Mouse (Mus musculus): ENCODE data around the gene Ddx20.
A peak's percentile ranks its signal among the peaks of the same experiment; 100 is the strongest.
"Not testable (repeated sequence)": the region's sequence is repeated elsewhere in the genome, so short reads cannot be mapped to it uniquely, and the experiment has no call there.

The Ddx20 gene

DNA sequence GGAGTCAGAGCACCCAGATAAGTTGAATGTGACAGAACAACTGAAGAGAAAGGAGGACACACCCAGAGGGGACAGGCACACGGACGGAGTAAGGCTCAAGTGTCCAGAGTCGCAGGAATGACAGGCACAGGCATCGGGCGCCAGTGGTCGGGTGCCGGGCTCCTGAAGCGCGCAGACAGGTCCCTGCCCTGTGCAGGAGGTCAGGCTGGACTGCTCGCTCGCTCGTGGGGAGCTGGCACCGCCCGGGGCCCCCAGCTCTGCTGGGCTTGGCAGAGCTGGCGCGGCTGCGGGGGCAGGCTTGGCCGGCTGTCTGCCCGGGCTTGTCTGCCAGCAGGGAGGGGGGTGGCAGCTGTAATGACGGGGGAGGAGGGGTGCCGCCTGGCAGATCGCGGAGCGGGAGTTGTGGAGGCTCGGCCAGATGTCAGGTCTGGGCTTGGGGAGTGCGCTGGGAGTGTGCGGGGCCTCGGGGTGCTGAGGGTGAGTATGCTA lies 17.7 kb upstream of the Ddx20 start:
- peak; percentile 37 to 42 for DNase-seq

- DNase-seq, result peak; percentile 71 to 76
Measured at GRCm38 (mm10) chr3:105704031-105705008, 16.9 kb upstream of the Ddx20 start, which contains the start of gene Inka2. TSS of gene Inka2 (plus strand) at chr3:105704599.

- DNase-seq, result no peak
Measured at GRCm38 (mm10) chr3:105703571-105703970, 16.2 kb upstream of the Ddx20 start.

DNA sequence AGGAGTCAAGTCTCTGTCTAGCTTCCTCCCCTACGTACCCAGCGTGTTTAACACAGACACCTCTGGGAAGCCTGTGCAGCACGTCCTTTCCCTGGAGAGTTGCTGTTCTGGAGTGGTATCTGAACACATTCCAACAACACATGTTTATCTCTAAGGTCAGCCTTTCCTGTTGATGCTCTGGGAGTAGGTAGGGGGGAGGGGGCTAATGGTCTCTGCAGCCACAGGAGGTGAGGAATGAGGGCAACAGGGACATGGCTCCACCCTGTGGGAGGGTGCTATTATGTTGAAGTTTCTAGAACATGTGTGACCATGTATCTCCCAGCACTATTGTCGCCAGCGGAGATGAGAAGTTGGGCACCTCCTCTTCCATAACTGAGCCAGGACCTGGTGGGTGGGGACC lies 14.0 kb upstream of the Ddx20 start:
- DNase-seq, result no peak

DNA sequence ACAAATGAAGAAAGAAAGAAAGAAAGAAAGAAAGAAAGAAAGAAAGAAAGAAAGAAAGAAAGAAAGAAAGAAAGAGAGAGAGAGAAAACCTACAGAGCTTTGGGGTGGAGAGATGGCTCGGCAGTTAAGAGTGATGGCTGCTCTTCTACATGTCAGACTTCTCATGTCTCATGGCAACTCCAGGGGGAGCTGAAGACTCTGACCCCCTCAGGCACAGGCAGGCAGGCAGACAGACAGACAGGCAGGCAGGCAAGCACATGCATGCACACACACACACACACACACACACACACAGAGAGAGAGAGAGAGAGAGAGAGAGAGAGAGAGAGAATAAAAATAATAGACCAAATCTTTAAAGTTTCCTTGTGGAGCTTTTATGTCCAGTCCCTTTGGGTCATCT lies 13.4 kb upstream of the Ddx20 start:
- not testable (repeated sequence) for DNase-seq

DNA sequence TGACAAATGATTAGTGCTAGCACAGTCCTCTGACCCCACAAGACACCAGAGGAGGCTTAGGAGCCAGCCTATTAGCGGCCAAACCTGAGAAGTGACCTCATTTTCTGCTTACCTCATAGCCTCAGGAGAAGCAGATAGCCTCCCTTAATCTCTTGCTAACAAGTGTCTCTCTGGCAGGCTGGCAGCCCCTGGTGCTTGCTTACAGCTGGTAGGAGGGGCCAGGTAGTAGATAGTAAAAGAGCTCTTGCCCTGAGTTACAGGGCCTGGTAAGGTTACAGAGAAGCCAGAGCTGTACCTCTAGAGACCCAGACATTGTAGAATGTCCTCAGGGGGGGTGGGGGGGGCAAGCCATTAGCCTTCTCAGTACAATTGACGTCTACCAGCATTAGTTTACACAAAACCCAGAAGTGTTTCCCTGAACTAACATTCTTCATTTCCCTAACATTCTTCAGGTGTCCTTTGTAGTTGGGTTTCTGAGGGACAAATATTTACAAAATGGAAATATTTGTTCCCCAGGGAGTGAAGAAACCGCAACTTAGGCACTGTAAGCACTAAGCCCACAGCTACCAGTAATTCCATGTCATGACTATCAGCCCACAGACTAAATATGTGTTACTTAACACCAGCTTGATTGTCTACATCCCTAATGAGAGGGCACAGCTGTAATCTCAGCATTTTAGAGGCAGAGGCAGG lies 12.0 kb upstream of the Ddx20 start:
- DNase-seq, result no peak

DNA sequence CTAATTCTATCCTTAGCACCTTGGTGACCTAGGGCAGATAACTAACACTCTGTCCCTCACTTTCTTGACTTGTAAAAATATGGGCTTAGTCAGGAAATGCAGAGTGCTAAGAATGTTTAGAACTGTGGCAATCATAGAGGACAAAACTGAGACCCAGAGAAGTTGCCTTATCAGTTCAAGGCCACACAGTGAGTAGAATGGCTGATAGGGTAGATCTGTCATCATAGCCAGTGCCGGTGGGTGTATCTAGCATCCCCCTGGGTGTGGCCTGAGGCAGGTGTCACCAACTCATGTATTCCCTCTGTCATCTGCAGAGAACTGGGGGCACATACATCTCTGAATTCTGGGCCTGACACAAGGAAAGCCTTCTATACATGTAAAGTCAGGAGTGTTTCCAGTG lies 10.9 kb upstream of the Ddx20 start:
- DNase-seq, result no peak

GRCm38 (mm10) chr3:105697148-105697441 lies 9.7 kb upstream of the Ddx20 start:
- no peak for DNase-seq

- DNase-seq, result no peak
Measured at GRCm38 (mm10) chr3:105696387-105697147, 9.2 kb upstream of the Ddx20 start.

GRCm38 (mm10) chr3:105695476-105696386 lies 8.4 kb upstream of the Ddx20 start:
- DNase-seq, result no peak

DNA sequence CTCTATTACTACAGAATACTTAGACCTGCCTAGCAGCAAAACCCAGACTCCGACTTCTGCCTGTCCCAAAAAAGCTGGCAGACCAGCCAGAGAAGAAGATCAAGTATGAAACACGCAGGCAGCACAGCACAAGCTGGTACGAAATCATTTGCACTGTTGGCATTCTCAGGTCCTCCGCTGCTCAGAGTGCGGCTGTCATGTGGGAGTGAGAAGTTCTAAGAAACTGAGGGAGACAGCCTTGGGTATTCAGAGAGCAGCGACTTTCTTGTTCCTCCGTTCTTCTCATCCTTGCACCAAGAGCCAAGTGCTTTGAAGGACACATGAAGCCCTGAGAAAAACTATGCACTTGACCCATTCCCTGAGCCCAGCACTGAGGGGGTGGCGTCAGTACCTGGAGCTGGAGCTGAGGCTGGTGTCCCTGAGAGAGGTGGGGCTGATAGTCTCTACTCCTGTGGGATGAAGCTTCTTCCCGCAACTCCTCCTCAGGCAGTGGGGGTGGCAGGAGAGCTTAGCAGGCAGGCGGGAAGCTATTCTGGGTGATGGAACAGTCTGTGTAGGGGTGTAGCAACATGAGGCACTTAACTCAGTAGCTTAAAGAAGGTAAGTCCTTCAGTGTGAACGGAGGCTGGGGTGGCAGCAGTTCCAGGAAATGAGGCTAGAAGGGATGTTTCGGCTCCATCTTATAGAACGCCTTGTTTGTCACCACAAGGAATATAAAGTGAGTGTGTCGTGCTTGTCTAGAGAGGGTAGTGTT lies 6.1 kb upstream of the Ddx20 start:
- no peak for DNase-seq

DNA sequence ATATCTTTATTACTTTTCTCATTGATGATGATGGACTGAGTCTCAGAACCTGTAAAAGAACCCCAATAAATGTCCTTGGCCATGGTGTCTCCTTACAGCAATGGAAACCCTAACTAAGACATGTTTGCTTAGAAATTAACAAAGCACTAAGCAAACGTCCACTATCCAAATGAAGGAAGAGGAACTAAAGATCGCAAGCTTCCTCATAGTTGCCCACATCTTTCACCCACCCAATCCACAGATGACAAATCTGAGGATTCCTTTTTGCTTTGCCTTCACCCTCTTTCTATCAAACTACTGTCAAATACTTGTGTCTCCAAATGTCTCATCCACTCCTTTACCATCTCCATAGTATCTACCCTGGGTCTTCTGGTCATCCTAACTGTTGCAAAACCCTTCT lies 1.2 kb upstream of the Ddx20 start:
- no peak for DNase-seq

- DNase-seq, result no peak
Measured at GRCm38 (mm10) chr3:105686394-105687323, 715 bp downstream of the Ddx20 start.

GRCm38 (mm10) chr3:105680346-105680745 lies 7.0 kb downstream of the Ddx20 start:
- no peak for DNase-seq

- DNase-seq, result no peak
Measured at GRCm38 (mm10) chr3:105675932-105676331, 11.4 kb downstream of the Ddx20 start.

DNA sequence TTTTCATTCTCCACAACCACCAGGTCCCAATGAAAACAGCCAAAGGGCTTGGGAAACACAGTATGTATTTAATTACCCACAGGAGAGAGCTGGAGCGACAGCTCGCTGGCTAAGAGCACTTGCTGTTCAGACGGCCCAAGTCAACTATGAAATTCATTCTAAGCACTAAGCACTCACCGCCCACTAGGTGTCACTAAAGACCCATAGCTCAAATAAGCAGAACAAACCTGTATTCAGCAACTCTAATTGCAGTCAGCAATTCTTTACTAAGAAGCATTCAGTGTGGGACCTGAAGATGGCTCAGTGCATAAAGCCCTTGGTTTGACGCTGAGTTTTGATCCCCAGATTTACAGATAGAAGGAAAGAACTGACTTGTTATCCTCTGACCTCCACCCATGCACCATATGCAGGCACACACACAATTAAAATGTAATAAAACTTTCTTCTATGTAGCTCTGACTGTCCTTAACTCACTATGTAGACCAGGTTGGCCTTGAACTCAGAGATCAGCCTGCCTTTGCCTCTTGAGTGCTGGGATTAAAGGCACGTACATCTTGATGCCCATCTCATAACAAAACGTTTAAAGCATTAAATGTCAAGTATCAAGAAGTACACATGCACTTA lies 12.7 kb downstream of the Ddx20 start:
- peak in 1 of 2 experiments; percentile 36 for DNase-seq

DNA sequence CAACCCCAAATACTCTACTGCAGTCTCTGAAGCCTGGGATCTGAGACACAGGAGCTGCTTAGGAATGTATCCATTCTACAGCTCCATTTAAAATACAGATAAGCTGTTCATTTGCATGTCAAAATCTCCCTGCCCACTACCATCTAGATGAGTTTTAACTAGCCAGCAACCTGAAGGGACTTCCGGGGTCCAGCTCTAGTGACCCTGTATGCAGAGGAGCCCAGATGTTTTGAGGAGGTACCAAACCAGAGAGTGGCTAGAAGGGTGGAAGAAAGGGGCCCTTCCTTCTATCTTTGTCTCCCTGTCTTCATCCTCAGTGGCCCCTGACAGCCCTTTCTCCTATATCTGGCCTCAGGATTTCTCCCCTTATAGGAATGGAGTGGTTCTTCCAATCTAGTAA lies 16.6 kb downstream of the Ddx20 start:
- DNase-seq, result no peak

DNA sequence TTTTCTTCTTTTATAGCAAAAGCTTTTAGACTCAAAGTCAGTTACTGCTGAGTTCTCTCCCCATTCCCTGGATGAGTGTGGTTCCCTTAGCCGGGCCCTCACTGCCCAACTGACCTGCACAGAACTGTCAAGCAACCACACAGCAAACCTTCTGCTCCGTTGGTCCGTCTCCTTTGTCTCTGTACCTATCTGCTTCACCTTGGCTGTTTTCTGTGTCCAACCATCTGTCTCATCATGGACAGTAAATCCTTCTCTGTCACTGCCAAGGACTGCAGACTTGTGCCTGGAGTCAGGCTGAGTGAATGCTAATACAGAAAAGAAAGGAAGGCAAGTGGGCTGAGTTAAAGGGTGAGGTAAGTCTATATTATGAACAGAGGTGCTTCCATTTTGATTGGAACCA lies 17.6 kb downstream of the Ddx20 start:
- DNase-seq, result no peak

GRCm38 (mm10) chr3:105668161-105668560 lies 19.2 kb downstream of the Ddx20 start:
- no peak for DNase-seq

Measured in thymus, adult 18-20 months (tissue).